Mouse (Mus musculus): Measurements from ENCODE around the gene Adprh. TPM values are rescaled to one million over a fixed set of nuclear protein-coding genes. Genes with fewer than 3 reads are reported as not detected.

The Adprh gene
- total RNA-seq, 2 experiments from 2014 or later = 57.1 to 57.6 TPM

- DNase-seq (ENCODE audit: low spot score in 2 of 2) = no peak
Measured at GRCm38 (mm10) chr16:38399076-38399475, 53.4 kb downstream of the Adprh start.

DNA sequence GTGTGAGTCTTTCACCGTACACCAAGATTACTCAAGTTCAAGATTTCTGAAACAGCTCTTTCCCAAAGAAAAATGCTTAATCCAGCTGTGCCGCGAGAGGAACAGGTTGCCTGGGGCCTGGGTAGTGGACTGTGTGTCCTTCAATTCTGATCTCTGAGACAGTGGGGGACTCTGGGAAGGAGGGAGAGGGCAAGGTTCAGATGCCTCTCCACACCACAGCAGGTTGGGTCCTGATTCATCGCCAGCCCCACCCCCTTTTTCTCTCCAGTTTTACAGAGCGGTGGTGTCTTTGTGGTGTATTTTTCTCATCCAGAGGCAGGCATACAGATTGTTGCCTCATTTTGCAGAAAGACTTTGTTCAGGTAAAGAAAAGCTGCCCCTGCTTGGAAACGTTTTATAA lies 54.2 kb downstream of the Adprh start:
- DNase-seq (ENCODE audit: low spot score in 2 of 2) = no peak

DNA sequence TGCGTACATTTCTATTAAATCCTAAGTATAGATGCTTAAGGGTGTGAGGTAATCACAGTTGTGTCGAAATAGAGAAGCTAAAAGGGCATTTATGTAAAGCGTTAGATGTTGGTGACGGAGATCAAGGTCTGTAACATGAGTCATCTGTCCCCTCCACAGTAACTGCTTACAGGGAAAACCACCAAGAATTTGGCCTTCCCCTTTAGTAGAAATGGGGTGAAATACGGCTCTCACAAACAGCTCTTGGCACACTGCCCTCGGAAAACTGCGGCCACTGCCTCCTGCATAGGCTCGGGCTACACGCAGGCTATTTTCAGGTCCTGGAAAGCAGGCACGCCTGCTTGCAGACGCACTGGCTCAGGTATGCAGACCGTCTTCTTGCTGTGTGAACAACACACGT lies 56.3 kb downstream of the Adprh start:
- DNase-seq (ENCODE audit: low spot score in 2 of 2) = no peak

GRCm38 (mm10) chr16:38395060-38395730 lies 57.3 kb downstream of the Adprh start:
- no peak for DNase-seq (ENCODE audit: low spot score in 2 of 2)

- no peak for DNase-seq (ENCODE audit: low spot score in 2 of 2)
Measured at GRCm38 (mm10) chr16:38394191-38394618, 58.3 kb downstream of the Adprh start.

Other genes with a start within 250 kb of the Adprh start
- gene Nr1i2, start 157.9 kb downstream of the Adprh start, total RNA-seq (2021) = not detected
- 1 to 10 TPM; 1.1 to 1.5 TPM for gene Maats1, start 110.6 kb downstream of the Adprh start, total RNA-seq (2021)
- gene Cox17, start 105.7 kb downstream of the Adprh start, total RNA-seq (2021) = 100 to 1,000 TPM; 136 to 147 TPM
- gene Gm21987, start 105.7 kb downstream of the Adprh start, total RNA-seq (2021) = not detected
- gene Popdc2, start 90.5 kb downstream of the Adprh start, total RNA-seq (2021) = under 1 TPM; 0.20 to 0.66 TPM
- gene Pla1a, start 19.6 kb downstream of the Adprh start, total RNA-seq (2021) = 1 to 10 TPM in 1 of 2 experiments, under 1 TPM in 1; 0.61 to 1.1 TPM
- under 1 TPM; 0.46 to 0.50 TPM for gene Cd80, start 2.9 kb upstream of the Adprh start, total RNA-seq (2021)
- gene Timmdc1, start 70.0 kb upstream of the Adprh start, total RNA-seq (2021) = 10 to 100 TPM; 29.1 to 29.5 TPM
- 10 to 100 TPM; 48.8 to 49.6 TPM for gene Poglut1, start 97.6 kb upstream of the Adprh start, total RNA-seq (2021)
- gene Tmem39a, start 106.0 kb upstream of the Adprh start, total RNA-seq (2021) = 10 to 100 TPM; 24.4 to 24.8 TPM

All from layer of hippocampus, adult 18-20 months (tissue).